Mouse (Mus musculus) kidney, adult 2 months (tissue): Measurements from ENCODE around the gene Zfp809. TPM values are rescaled to one million over a fixed set of nuclear protein-coding genes. Genes with fewer than 3 reads are reported as not detected.
A peak's percentile ranks its signal among the peaks of the same experiment; 100 is the strongest.

ENCODE experiments used
- DNase-seq: peaks from one replicate; pipeline ENCODE4 v3.0.0; 2021
- H3K27ac ChIP-seq: fragments of 200-500 bp; 2 replicates; pipeline ENCODE4 v1.5.1; 2012; ENCODE audit warnings: low read depth, low read length, control low read depth, inconsistent platforms; ENCODE audit not compliant: insufficient read depth
- H3K27me3 ChIP-seq: fragments of 200-500 bp; replicated peaks from 2 replicates; pipeline ENCODE4 v1.6.1; 2012; ENCODE audit warnings: mild to moderate bottlenecking, moderate library complexity, low read length, inconsistent platforms; ENCODE audit not compliant: control insufficient read depth, insufficient read depth
- H3K36me3 ChIP-seq: fragments of 200-500 bp; 2 replicates; pipeline ENCODE4 v1.6.1; 2012; ENCODE audit warnings: mild to moderate bottlenecking, moderate library complexity, low read length, inconsistent platforms; ENCODE audit not compliant: control insufficient read depth, insufficient read depth
- H3K4me1 ChIP-seq: fragments of 200-500 bp; 2 replicates; pipeline ENCODE4 v1.6.1; 2011; ENCODE audit warnings: low read length; ENCODE audit not compliant: control insufficient read depth, insufficient read depth
- H3K4me3 ChIP-seq: fragments of 200-500 bp; 2 replicates; pipeline ENCODE4 v1.5.1; 2011; ENCODE audit warnings: mild to moderate bottlenecking, low read depth, low read length, control low read depth; ENCODE audit not compliant: insufficient read depth
- CTCF ChIP-seq: fragments of 200-500 bp; conservative IDR thresholded peaks from 2 replicates; pipeline ENCODE4 v1.5.1; 2011; ENCODE audit warnings: low read depth, mild to moderate bottlenecking, control low read depth, low read length, moderate library complexity, mixed read lengths; ENCODE audit not compliant: insufficient read depth, insufficient read length
- POLR2A ChIP-seq: fragments of 200-500 bp; IDR thresholded peaks from one replicate; pipeline ENCODE4 v1.6.1; 2011; ENCODE audit warnings: low read depth, low read length, control low read depth
- WGBS: fragments of 180-500 bp; shearing (Covaris S2); methylation state at CpG from one replicate; pipeline ENCODE4 v1.1.7; 2018; 5-methylcytosine and 5-hydroxymethylcytosine counted together
- polyA plus RNA-seq: library from polyadenylated mRNA; depleted of rRNA; stranded (reverse); fragments of >200 nt; gene quantifications from 2 replicates; pipeline ENCODE4 v1.2.3, GENCODE M21; 2012

Gene Zfp809
- polyA plus RNA-seq, 1 experiment = 17.7 TPM

DNA sequence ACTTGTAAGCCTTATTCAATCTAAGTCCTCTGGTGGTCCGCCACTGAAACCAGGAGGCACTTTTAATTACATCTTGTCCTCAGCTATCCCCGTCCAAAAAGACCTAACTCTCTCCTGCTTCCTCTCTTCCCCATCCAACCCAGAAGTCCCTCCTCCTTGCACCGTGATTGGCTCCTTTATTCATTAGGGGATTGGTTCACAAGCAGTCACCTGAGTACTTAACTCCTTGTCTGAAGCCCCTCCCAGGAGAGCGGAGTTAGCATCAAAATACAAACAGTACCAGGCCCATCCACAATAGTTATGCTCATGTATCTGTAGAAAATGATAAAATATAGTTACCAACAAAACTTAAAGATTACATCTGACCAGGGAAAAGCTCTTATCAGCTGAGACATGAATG, 14.5 kb downstream of the Zfp809 start:
- Histone ChIP-seq H3K4me3 (no peak overlapping the region), H3K4me1 (no peaks in the 10 kb centered on the region), H3K36me3 (peaks cover 45% of the 10 kb centered on the region), H3K27me3 (no peaks in the 10 kb centered on the region), H3K27ac (no peak overlapping the region)
- WGBS = 97% methylated on average over 4 of the region's 4 CpGs
- TF ChIP-seq CTCF (no peak), POLR2A (no peak)
- no peak for DNase-seq

DNA sequence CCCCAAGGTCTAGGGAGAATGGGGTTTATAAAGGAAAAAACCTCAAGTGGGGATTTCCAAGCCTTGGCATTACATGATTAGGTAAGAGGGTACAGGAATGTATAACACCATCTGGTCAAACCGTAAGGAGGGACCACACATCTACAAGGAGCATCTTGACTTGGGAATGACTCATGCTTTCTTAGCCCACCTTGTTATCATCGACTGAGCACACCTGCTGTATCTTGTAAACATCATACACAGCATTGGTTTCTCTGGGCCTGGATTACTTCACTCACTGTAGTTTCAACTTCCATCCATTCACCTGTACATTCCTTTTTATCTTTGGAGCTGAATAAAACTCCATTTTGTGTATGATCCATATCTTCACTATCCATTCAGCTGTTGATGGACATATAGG, 18.7 kb downstream of the Zfp809 start:
- TF ChIP-seq POLR2A = no peak
- no peaks in the 10 kb centered on the region for H3K27me3 ChIP-seq
- H3K27ac ChIP-seq = no peak overlapping the region
- H3K36me3 ChIP-seq = peaks cover 28% of the 10 kb centered on the region
- DNase-seq = no peak
- WGBS = 96% methylated on average over 2 of the region's 2 CpGs
- H3K4me1 ChIP-seq = no peaks in the 10 kb centered on the region
- H3K4me3 ChIP-seq = no peak overlapping the region

DNA sequence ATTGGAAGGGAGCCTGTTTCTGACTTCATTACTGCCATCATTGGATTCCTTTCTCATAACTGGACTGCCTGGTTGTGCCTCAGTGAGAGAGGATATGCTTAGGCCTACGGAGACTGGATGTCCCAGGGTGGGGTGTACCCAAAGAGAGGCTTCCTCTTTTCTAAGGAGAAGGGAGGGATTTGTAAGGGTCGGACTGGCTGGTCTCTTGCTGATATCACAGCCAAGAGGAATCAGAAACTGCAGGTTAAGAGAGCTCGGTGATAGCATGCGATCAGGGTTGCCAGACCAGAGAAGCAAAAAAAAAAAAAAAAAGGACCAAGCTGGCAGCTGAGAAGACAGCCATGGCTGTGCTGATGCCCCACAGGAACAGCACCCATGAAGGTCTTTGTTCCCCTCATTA, 31.1 kb downstream of the Zfp809 start:
- H3K4me3 ChIP-seq = no peak overlapping the region
- H3K27ac ChIP-seq = no peak overlapping the region
- TF ChIP-seq CTCF (no peak), POLR2A (no peak)
- H3K27me3 ChIP-seq = no peaks in the 10 kb centered on the region
- no peak for DNase-seq
- H3K4me1 ChIP-seq = 0 out of 2 replicates have a peak, but pooled peaks cover 3% of the 10 kb centered on the region
- WGBS = 89% methylated on average over 4 of the region's 4 CpGs
- H3K36me3 ChIP-seq = peaks cover 2% of the 10 kb centered on the region; the same call in 1 of the 2 replicates

DNA sequence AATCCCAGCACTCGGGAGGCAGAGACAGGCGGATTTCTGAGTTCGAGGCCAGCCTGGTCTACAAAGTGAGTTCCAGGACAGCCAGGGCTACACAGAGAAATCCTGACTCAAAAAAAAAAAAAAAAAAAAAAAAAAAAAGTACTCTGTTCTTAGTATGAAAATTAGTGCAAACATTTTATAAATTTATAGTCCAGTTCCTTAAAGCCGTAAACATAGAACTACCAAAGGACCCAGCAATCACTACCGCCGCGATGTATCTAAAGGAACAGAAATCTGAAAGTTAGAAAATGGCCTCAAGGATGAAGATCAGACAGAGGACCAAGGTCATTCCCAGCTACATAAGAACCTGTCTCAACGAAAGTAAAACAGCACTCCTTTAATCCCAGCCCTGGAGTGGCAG, 33.3 kb downstream of the Zfp809 start:
- no peak overlapping the region for H3K27ac ChIP-seq
- H3K4me3 ChIP-seq = peak overlapping the region; percentile 60; the same call in 1 of the 2 replicates
- peaks cover under 1% of the 10 kb centered on the region; the same call in 1 of the 2 replicates for H3K36me3 ChIP-seq
- H3K27me3 ChIP-seq = no peaks in the 10 kb centered on the region
- H3K4me1 ChIP-seq = 0 out of 2 replicates have a peak, but pooled peaks cover 3% of the 10 kb centered on the region
- DNase-seq = no peak
- WGBS = 91% methylated on average over 8 of the region's 8 CpGs
- TF ChIP-seq POLR2A (no peak), CTCF (no peak)

DNA sequence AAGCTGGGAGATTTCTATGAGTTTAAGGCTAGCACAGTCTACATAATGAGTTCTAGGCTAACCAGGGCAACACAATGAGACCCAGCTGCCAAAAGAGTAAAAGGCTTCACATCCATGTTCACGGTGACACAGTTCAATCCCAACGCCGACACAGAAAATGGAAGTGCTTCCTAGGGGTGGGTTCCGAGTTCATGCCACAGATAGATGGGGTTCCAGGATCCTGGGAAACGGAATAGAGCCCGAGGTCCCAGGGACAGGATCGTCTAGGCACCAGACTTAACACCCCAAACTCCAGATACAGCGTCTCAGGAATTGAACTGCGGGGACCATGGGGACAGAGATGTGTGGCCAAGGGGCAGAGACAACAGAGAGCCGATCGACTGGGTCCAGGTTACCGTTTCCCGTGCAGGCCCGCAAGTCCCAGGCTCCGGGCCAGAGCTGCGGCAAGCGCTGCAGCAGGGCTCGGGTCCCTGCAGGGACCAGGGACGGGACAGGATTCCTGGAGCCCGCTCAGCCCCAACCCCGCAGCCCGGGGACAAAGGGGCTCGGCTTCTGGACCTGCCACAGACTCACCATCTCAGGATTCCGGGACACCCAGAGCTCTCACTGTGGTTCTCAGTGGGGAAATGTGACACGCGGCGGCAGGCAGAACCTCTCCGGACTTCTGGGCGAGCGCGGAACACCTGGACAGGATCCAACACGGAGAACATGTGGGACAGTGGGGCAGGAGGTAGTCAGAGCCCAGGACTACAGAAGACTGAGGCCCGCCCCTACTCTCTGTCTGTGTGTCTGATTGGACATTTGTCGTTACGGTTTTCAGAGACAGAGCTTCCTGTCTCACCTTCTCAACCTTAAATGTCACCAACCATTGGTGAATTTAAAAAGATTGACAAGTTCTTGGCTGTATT, 33.9 kb downstream of the Zfp809 start, which contains the start of gene Zfp599:
Gene Zfp599 (minus strand): TSS at position 712 of the 908 bp plus-strand sequence.
- peak within 1 kb of the TSS; percentile 60 for H3K4me3 ChIP-seq
- WGBS = 1% methylated on average over 35 of the region's 35 CpGs
- no peaks in the 10 kb centered on the region for H3K27me3 ChIP-seq
- TF ChIP-seq CTCF (no peak), POLR2A (no peak)
- H3K4me1 ChIP-seq = 0 out of 2 replicates have a peak, but pooled peaks cover 3% of the 10 kb centered on the region
- DNase-seq = peak; percentile 74
- H3K27ac ChIP-seq = no peak within 1 kb of the TSS
- no peaks in the 10 kb centered on the region for H3K36me3 ChIP-seq

DNA sequence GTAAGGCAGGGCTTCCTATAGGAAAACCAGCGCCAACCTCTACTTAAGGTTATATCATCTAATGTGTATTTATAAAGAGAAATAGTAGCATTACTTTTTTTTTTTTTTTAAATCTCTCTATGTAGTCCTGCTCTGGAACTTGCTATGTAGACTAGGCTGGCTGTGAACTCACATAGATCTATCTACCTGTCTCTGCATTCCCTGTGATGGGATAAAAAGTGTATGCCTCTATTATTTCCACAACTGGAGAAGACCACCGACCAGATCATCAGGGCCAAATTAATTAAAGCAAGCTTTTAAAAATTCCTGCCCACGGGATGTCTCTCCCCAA, 34.5 kb downstream of the Zfp809 start:
- TF ChIP-seq POLR2A (no peak), CTCF (no peak)
- Histone ChIP-seq H3K4me1 (0 out of 2 replicates have a peak, but pooled peaks cover 3% of the 10 kb centered on the region), H3K4me3 (no peak overlapping the region; the same call in 1 of the 2 replicates), H3K27ac (no peak overlapping the region), H3K36me3 (no peaks in the 10 kb centered on the region), H3K27me3 (no peaks in the 10 kb centered on the region)
- DNase-seq = no peak
- 30% methylated on average over 3 of the region's 3 CpGs for whole genome bisulfite sequencing

DNA sequence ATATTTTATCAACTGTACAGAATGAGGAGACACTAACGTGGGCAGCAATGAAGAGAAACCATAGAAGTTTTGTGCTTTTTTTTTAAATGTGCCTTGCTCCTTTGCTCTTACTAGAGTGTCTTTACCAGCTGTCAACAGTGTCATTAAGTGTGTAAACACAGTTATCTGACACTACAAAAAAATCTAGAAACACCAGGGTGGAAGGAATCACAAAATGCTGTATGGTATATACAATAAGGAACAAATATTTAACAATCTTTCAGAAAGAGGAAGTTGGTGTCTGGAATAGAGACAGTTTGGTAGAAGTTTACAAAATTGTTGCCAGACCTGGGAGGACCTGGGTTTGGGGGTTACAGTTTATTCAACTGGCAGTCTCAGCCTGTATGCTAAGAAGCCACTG, 36.1 kb downstream of the Zfp809 start:
- Histone ChIP-seq H3K36me3 (no peaks in the 10 kb centered on the region), H3K4me3 (no peak overlapping the region), H3K27ac (no peak overlapping the region), H3K27me3 (no peaks in the 10 kb centered on the region), H3K4me1 (0 out of 2 replicates have a peak, but pooled peaks cover 3% of the 10 kb centered on the region)
- DNase-seq = no peak
- WGBS = 96% methylated on average over 1 of the region's 1 CpGs
- TF ChIP-seq POLR2A (no peak), CTCF (no peak)
